Mouse (Mus musculus) cerebellum, adult 11-12 months (tissue): ENCODE data around the gene Lrrc41.

Source experiments
- DNase-seq: peaks from one replicate; pipeline ENCODE4 v3.0.0; 2022

The Lrrc41 gene

DNA sequence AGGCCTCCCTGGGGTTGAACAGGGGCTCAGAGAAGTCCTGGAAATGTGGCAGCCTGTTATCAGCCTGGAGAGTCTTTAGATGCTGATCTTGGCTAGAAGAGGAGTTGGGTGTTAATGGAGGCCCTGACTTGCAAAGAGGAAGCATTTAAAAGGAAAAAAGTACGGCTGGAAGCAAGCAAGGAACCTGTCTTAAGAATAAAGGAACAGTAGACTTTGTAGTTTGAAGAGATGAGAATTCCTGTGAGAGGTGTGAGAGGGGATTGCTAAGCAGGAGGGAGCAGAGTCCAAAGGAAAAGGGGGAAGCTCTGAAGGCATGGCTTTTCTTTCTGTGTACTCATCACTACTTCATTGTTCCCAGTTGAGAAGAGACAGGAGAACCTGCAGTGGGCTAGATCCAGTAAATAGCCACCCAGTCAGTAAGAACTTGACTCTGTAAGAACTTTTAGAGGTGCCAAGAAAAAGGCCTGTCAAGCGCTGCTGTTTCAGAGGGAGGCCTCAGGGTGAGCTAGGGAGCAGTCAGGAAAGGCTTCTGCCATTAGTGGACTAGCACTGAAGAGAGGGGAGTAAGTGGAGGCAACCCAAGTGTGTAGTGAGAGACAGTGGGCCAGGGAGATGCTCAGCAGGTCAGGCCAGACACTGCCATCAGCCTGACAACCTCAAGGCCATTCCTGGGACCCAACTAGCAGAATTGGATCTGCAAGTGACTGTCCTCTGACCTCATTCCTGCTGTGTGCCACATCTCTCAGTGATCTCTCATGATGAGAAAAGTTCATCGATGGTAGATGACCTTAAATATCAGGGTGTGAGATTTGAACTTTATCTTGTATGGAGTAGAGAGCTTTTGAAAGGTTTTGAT is 2.4 kb downstream of the Lrrc41 start:
- DNase-seq: peak; percentile 26

DNA sequence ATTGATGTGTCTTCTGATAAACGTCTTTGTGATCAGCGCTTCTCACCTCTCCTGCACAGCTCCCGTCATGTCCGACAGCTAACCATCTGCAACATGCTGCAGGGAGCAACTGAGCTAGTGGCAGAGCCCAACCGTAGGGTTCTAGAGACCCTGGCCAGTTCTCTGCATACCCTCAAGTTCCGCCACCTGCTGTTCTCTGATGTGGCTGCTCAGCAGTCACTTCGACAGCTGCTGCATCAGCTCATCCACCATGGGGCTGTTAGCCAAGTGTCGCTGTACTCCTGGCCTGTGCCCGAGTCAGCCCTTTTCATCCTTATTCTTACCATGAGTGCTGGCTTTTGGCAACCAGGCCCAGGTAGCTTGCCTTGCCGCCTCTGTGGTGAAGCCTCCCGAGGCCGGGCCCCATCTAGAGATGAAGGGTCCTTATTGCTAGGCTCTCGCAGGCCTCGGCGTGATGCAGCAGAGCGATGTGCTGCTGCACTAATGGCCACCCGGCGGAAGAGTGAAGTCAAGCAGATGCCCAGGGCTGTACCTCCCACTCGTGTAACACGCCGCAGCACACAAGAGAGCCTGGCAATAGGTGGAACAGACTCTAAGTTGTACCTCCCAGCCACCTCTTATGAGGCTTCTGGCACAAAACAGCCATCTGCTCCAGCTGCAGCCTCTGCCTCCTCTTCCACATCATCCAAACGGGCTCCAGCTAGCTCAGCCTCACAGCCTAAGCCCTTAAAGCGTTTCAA is 13.6 kb downstream of the Lrrc41 start:
- peak; percentile 13 for DNase-seq

DNA sequence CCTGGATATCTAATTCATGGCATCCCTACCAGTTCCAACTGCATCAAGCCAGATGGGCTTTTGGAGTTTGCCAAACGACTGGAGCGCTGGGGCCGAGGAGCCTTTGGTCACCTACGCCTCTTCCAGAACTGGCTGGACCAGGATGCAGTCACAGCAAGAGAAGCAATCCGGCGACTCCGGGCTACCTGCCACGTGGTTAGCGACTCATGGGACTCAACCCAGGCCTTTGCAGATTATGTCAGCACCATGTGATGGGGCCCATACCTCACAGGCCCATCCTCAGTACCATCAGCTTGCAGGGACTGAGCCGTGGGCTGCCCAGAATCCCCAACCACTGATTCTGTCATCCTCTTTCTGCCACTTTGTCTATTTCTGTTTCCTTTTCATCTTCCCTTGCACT is 21.2 kb downstream of the Lrrc41 start:
- no peak for DNase-seq

DNA sequence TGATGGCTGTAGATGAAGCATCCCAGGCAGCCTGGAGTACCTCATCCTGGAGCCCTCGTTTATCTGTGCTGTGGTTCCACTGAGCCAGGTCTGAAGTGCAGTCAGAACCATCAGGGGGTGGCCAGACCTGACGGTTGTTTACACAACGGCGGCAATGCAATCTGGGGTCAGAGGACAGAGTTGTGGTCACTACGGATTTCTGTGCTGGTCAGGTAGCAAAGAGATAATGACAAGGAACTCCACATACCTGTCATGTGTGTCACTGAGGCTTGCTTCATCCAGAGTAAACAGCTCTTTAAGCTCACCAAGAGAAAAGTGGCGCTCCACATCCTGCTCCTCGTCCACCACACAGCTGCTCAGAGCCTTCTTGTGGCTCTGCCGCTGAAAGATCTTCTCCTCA is 22.1 kb downstream of the Lrrc41 start:
- no peak for DNase-seq

DNA sequence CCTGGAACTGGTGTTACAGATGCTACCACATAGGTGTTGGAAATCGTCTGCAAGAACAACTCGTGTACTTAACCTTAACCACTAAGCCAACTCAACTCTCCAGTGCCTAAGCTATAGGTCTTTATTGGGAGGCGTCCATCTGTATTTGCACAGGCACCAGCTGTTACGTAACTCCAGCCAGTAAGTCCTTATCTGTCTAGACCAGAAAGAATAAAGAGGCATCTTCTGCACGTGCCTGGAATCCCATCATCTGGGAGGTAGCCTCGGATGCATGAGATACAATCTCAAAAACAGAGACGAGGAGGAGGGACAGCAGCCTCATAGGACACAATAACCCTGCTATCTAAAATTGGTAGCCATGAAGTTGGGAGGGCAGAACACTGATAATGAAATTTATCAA is 25.9 kb downstream of the Lrrc41 start:
- DNase-seq: no peak

DNA sequence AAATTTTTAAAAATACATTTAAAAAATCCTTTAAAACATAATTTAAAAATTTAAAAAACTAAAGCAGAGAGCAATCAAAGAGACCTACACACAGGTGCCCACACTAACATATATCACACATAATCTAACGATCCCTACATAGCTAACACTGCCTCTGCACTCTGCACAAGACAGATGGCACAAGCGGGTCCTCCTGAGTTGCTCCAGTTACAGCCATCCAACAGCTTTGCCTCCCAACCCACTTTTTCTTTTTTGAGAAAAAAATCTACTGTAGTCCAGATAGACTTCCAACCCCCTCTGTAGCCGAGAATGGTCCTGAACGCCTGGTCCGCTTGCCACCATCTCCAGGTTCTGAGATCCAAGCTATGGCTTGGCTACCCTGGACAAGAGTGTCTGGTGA is 30.2 kb downstream of the Lrrc41 start:
- no peak for DNase-seq

DNA sequence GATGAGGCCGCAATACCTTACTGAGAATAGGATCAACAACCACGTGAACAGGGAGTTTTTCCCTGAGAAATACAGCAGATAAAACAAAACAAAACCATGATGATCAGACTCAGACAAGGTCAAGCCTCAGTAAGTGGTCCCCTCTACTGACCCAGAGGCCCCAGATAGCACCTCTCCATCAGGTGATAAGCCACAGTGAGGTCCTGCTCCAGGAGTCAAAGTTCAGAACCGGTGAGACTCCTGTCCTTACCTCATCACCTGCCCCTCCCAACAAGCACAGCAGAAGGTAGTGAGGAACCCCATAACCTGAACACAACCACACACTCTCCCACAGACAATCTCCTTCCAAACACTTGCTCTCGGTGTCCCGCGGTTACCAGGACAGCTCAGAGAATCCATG is 35.6 kb downstream of the Lrrc41 start:
- DNase-seq: no peak

DNA sequence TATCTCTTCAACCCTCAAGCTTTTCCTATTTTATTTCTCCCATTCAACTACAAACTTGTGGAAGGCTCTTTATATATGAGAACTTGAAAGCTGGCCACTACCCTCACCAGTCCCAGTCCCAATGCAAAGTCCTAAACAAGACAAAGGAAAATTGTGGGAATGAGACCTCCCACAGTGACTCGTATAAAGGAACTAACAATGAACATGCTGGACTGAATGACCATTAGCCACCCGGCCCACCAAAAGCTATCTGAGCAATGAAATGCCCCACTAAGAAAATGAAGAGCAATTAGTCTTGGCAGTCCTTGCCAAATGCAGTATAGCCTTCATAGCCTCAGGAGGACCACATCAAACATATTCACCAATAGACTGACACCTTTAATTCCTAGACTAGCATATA is 36.4 kb downstream of the Lrrc41 start:
- DNase-seq: no peak

DNA sequence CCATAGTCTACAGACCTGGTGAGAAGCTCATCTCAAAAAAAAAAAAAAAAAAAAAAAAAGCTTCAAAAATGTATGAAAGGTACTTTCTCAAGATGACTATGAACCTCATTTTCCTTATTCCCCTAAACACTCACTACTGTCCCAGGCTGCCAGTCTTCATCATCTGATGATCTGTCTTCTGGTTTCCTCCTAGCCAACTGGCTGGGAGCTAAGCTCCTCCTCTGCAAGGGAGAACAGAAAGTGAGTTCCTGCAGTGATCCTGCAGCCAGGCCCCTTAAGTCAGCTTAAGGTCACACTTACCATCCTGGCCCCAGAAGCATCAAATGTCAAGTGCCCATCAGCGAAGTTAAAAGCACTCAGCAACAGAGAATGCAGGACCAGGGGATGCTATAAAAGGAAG is 47.7 kb downstream of the Lrrc41 start:
- no peak for DNase-seq

DNA sequence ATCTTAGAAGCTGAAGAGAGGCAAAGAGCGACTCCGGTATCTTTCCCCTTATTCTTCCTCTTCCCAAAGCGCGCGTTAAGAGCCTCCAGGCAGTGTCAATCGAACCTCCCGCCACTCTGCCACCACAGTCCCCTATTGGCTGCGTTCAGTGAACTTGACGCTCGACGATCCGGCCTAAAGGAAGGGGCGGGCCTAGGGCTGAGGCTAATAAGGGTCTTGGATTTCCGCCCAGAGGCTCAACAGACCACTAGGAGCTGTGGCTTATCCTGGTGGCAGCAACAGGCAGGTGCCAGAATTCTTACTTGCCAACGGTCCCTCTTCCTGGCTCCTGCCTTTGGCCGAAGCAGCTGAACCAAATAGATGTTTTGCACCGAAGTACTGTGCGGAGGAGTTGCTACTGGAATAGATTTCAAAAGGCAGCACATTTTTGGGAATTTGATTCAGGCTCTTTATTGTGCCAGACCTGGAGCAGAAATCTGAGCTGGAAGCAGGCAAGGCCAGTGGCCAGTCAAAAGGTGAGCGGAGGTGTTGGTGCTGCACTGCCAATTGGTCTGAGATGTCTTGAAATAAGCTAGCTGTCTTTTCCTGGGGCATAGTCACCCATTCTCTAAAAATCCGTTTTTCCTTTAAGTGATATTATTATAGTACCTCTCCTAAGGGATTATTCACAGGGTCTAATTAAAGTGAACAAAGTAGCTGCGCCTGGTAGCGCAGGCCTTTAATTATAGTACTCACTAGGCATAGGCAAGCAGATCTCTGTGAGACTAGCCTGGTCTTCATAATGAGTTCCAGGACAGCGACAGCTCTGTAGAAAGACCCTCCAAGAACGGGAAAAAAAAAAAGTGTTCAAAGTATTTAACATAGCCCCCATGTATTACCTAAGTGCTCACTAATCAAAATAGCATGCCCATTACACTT is 48.8 kb downstream of the Lrrc41 start, which contains the start of the genes Rad54l and Pomgnt1:
Gene Rad54l, minus strand, starts transcription at position 89 of the 918 bp plus-strand sequence.
Gene Pomgnt1, plus strand, starts transcription at position 239 of the 918 bp plus-strand sequence.
- peak; percentile 79 for DNase-seq

DNA sequence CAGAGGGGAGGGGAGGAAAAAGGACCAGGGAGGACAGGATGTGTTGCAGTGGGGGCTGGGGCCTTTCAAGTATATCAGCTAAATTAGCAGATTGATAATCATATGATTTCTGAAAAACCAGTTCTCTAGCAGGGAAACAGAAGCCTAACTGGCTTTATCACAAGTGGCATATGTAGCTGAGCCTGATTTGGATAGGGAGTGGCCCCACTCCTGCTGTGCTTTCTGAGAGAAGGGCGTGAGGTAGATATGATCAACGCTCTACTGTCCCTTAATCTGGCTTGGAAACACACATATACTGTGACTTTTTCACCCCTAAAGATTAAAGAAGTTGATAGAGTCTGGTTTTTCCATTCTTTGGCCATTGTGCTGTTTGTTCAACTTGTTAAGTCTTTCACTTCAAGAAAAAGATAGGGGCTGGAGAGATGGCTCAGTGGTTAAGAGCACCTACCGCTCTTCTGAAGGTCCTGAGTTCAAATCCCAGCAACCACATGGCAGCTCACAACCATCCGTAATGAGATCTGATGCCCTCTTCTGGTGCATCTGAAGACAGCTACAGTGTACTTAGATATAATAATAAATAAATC is 50.8 kb downstream of the Lrrc41 start:
- no peak for DNase-seq

DNA sequence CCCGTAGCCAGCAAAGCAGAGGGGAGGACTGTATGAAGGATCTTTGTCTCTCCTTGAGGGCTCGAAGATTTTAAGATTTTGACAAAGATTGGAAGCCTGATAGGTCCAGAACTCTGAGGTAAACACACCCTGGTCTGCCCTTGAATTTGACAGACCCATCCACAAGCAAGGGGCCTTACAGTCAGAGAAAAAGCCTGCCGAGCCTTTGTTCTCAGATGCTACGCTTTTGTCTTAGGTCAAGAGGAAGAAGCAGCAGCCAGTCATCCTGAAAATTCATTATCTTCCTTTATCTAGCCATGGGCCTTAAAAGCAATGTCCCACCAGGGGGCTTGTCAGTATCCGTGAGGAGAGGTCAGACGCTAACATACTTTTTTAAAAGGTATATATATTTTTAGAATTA is 52.9 kb downstream of the Lrrc41 start:
- no peak for DNase-seq

DNA sequence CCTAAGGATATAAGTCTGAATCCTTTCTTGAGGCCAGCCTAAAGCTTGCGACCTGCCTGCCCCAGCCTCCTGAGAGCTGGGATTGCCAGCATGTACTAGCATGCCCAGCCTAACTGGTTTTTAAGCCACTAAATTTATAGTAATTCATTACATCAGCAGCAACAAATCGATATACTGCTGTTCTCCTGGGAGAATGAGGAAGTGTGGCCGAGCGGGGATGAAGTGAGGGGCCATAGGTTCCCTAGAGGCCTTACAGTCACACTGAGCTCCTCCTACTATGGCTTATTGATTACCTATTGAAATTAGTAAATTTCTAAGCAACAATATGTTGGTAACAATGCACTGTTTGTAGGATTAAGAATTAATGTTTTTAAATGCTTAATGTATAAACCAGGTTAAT is 58.1 kb downstream of the Lrrc41 start:
- no peak for DNase-seq

DNA sequence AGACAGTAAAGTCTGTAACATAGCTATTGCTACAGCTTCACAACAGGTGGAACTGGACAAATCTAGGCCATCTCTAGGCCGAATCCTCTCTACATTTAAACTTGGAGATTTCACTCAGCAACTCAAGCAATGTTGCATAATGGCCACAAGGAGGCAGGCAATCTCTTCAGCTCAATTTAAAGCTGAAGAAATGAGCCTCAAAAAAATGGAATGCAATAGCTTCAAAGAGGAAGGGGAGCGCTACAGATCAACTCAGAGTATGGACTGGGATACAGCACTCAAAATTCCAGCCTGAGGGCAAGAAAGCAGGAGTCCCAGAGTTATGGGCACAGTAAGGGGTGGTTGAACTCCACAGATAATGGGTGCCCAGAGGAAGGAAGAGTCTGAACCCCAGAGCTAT is 59.9 kb downstream of the Lrrc41 start:
- DNase-seq: no peak

DNA sequence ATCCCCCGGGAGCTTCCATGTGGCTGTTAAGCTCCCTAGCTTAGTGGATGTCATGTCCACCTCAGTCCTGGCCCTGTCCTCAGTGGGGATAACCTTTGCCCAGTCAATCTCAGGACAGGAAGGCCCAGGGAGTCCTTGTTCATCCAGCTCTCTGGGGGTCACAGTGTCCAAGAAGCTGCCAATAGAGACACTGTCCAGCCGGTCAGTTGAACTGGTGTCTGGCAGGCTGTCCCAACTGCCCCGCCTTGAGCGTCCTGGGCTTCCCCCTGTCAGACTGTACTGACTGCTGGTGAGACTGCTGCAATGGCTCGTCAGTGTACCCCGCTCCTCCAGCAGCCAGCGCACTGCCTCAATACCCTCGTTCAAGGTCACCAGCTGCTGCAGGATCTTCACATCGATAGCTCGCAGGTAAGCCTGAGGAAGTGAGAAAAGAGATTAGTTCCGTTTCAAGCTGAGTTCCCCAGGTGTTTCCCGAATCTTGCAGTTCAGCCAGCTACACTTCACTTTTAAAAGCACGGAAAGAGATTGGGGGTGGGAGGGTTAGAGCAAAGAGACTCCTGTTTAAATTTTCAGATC is 62.4 kb downstream of the Lrrc41 start:
- DNase-seq: no peak

DNA sequence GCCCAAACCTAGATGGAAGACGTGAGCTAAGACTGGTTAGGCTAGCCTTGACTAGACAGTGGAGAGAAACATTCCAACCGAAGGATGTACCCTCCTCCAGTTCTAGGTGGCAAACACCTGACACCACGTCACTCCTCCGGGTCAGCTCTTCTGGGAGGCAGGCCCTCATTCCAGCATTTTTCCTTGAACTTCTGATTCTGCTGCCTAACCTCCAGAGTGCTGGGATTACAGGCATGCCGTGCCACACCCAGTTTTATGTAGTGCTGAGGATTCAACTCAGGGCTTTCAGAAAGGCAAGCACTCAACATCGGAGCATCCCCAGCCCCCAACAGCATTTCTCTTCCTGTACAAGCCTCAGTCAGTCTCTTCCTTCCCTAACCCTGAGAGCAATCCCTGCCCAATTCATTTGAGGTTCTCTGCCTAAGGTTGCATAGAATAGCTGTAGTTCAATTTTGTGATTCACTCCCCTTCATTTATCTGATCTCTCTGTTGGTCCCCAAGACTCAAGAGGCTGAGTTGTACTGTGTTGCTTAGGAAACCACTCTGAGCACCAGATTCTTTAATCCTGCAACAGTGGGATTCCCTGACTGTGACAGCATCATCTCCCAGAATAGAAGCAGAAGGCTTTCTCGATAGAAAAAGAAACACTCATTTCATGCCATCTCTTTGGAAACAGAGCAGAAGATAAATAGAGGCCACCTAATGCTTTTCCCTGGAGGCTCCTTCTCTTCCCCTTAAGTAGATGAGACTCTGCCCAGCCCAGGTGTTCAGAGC is 65.9 kb downstream of the Lrrc41 start:
- no peak for DNase-seq

DNA sequence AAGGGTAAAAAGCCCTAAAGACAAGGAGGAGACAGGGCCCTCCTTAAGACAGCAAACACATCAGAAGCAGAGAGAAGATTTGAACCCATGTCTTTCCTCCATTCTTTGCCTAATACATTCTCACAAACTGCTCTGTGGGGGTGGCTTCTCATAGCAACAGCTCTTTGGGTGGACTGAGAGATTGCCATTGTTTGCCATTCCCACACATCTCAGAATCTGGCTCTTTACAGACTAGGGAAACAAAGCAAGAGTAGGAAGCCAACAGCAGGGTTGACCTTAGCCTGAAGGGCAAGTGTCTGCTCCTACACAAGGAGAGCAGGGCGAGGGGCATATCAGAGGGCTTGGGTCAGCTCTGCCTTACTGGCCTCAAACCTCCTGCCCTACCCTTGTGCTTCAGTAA is 66.7 kb downstream of the Lrrc41 start:
- DNase-seq: no peak

DNA sequence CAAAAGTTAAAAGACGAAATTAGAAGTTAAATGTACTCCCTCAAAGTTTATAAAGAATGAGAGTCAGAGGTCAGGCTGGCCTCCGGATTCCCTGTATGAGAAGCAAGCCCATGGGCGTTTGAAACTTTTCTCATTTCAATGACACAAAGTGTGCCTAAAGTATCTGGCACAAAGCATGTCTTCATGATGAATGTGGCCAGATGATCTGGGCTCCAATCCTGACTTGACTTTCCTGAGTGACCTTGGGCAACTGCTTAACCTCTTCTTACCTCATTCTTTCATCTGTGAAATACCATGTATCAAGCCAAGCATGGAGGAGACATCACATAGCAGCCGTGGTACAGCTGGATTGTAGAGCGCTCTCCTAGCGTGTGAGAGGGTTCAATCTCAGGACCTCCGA is 67.2 kb downstream of the Lrrc41 start:
- DNase-seq: no peak

DNA sequence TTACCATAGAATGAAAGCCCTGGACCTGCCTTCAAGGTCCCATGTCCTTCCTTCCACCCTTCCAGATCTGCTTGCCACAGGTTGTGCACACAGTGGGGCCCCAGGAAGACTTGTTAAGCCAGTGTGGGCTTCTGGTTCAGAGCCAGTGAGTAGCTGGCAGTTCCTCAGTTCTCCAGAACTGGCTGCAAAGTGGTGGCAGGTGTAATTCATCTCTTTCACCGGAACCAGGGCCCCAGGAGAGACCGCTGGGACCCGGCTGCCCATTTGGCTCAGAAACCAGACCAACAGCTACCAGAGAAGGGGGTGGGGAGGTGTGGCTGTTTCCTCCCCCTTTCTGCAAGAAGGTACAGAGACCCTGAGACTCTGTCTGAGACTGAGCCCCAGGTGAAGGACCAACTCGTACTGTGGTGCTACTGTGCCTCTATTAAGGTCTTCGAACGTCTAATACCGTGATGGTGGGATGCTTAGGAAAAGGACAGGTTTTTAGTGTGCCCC is 68.3 kb downstream of the Lrrc41 start:
- DNase-seq: peak; percentile 99

DNA sequence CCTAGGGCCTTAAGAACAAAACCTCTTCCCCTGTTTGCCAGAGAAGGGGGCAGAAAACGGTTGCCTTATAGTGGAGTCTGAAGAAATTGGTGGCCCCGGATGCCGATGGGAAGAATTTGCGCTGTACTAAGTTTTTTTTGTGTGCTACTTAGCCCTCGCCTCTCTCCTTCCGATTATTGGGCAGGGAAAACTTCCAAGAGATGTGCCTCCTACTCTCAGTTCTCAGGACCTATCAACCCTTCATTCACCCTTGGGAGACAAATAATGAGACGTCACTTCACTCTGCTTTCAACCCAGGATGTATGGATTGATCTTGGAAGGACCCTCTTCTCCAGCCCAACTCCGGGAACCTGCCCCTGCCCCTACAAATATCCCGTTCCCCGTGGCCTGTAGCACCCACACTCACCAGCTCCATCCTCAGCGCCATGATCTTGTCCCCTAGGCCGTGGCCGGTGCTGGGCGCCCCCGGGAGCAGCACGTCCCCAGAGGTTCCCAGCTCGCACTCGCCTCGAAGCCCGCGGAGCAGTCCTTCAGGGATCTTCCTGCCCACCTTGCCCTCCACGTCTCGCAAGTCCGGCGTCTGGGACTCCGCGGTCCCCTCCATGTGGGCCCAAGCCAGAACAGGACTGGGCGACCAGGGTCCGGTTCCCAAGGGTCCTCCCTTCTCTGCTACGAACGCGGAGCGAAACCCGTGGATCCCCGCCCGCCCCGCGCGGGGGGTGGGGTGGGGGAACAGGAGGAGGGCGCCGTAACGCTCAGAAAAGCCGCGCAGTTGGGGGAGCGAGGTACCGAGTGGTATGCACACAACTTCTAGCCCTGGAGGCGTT is 69.0 kb downstream of the Lrrc41 start:
- DNase-seq: peak; percentile 85
